Mouse (Mus musculus) brain, embryonic 14.5 days (tissue): ENCODE measurements at regions not wholly inside any gene's neighbourhood (a gene's known extent, or its start where the extent isn't known, plus 50 kb on each side); places are given as distances from the start of the nearest gene placed in this dataset.

Source experiments
- DNase-seq: peaks from one replicate; pipeline ENCODE4 v3.0.0-alpha.2; 2011; ENCODE audit warnings: low read depth
- CTCF ChIP-seq: fragments of 200-500 bp; IDR thresholded peaks from 2 replicates; pipeline ENCODE4 v1.5.1; 2012; ENCODE audit warnings: inconsistent platforms, mild to moderate bottlenecking, moderate library complexity, borderline replicate concordance; ENCODE audit not compliant: insufficient read depth, insufficient read length; ENCODE audit errors: extremely low read depth
- POLR2A ChIP-seq: fragments of 200-500 bp; IDR thresholded peaks from 2 replicates; pipeline ENCODE4 v1.6.1; 2012; ENCODE audit warnings: mild to moderate bottlenecking, inconsistent platforms, borderline replicate concordance; ENCODE audit not compliant: poor library complexity, insufficient read depth, insufficient read length, severe bottlenecking; ENCODE audit errors: extremely low read depth

DNA sequence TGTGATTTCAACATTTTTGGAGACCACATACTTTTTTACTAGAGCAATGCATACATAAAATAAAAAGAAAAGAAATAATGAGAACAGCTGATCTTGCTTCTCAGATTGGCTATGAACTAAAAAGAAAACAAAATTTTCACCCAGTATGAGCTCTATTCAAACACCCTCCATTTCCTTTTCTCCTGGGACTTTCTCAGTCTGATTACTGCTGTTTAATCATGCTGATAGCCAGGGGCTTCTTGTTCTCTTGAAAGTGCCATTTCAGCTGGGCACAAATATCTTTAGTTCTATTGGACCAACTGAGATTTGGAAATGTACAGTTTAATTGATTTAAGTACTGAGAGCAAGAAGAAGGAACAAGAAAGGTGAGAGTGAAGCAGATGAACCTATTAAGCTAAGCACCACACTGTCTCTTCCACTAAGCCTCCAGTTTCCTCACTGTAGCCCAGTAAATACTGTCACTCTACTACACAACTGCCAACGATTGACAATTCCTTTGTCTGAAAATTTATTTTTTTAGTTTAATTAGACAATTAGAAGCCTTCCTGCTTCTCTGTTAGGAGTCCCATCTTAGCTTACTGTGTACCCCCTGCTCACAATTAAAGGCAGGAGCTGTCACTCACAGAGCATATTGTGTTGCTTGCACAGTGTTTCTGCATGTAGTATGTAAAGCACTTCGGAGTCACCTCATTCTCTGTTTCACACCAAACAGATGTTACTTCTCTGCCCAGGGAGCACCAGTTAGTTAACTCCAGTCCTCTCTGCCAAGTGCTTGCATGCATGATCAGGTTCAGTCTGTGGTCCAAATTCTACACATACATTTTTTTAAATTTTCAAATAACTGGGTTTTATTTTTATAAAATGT is 650.6 kb upstream of the Cntnap2 start:
- DNase-seq = peak; percentile 82
- no peak for TF ChIP-seq CTCF
- no peak for TF ChIP-seq POLR2A
